Mouse (Mus musculus) lung, embryonic 15.5 days (tissue): ENCODE data around the gene Cnih3. TPM values are rescaled to one million over a fixed set of nuclear protein-coding genes. Genes with fewer than 3 reads are reported as not detected.
A peak's percentile ranks its signal among the peaks of the same experiment; 100 is the strongest.

ENCODE experiments used
- ATAC-seq: fragments of 200-750 bp; cut with Nextera tagmentation; 2 replicates; pipeline ENCODE4 v1.8.0; 2017; ENCODE audit warnings: moderate number of reproducible peaks, borderline replicate concordance; ENCODE audit not compliant: low FRiP score, low TSS enrichment; ENCODE audit errors: extremely low read depth
- H3K27ac ChIP-seq: fragments of 300-500 bp; sonication (generic); 2 replicates; pipeline ENCODE4 v1.5.1; 2015; ENCODE audit warnings: moderate library complexity, mild to moderate bottlenecking, inconsistent platforms
- H3K27me3 ChIP-seq: fragments of 300-500 bp; sonication (generic); 2 replicates; pipeline ENCODE4 v1.6.1; 2015; ENCODE audit warnings: inconsistent platforms
- H3K36me3 ChIP-seq: fragments of 300-500 bp; sonication (generic); 2 replicates; pipeline ENCODE4 v1.6.1; 2015; ENCODE audit warnings: inconsistent platforms
- H3K4me1 ChIP-seq: fragments of 300-500 bp; sonication (generic); 2 replicates; pipeline ENCODE4 v1.6.1; 2015; ENCODE audit warnings: inconsistent platforms
- H3K4me2 ChIP-seq: fragments of 300-500 bp; sonication (generic); 2 replicates; pipeline ENCODE4 v1.6.1; 2015; ENCODE audit warnings: inconsistent platforms, mild to moderate bottlenecking, moderate library complexity
- H3K4me3 ChIP-seq: fragments of 300-500 bp; sonication (generic); 2 replicates; pipeline ENCODE4 v1.5.1; 2015; ENCODE audit warnings: mild to moderate bottlenecking, inconsistent platforms
- H3K9ac ChIP-seq: fragments of 300-500 bp; sonication (generic); 2 replicates; pipeline ENCODE4 v1.6.1; 2015; ENCODE audit warnings: inconsistent platforms
- H3K9me3 ChIP-seq: fragments of 300-500 bp; sonication (generic); 2 replicates; pipeline ENCODE4 v1.6.1; 2016; ENCODE audit warnings: inconsistent platforms
- WGBS: fragments of 180-500 bp; shearing (Covaris S2); methylation state at CpG from one replicate; pipeline ENCODE4 v1.1.7; 2015; 5-methylcytosine and 5-hydroxymethylcytosine counted together
- polyA plus RNA-seq: library from polyadenylated mRNA; unstranded; fragments of >200 nt; fragmentation: Nextera tagmentation; extraction: Ambion mirVana; gene quantifications from 2 replicates; pipeline ENCODE4 v1.2.1, GENCODE M21; 2015

The Cnih3 gene
- polyA plus RNA-seq = 0.18 and 0.27 TPM in 2 replicates

DNA sequence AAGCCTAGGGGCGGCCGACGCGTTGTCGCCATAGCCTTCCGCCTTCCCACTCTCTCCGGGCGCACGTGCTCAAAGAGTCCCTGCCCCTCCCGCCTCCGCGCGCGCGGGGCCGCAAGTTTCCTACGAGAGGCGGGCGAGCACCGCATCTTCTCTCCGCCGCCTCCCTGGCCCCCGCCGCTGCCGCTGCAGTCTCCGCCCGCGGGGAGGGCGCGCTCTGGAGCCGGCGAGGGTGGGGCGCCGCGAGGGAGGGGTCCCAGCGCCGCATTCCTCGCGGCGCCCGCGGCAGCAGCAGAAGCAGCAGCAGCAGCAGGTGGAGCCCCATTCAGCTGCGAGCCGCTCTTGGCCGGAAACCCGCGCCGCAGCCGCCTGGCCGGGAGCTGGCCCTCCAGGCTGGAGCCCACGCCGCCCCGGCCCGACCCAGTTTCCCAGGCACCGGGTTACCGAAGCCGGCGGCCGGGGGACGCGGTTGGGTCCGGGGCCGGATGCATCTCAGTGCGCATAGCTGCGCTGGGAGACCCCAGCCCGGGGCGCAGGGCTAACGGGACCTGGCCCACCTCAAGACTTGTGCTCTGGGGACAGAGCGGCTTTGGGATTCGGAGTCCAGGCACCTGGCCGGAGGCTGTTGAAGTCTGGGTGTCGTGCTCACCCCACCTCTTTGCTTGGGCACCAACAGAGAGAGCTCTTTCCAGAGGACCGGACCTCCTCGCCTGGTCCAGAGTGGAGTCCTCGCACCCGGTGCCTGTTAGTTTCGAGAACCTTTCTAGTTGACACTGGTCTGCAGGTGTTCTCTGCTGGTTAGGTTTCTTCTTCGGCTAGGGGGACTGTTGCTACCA lies at the start of gene Cnih3:
Cnih3 (plus strand) TSS at position 262 of the 833 bp plus-strand sequence.
- peaks cover 59% of the 10 kb centered on the region for H3K27me3 ChIP-seq
- H3K4me3 ChIP-seq = peak within 1 kb of the TSS; percentile 52
- WGBS = under 1% methylated on average over 75 of the region's 78 CpGs

DNA sequence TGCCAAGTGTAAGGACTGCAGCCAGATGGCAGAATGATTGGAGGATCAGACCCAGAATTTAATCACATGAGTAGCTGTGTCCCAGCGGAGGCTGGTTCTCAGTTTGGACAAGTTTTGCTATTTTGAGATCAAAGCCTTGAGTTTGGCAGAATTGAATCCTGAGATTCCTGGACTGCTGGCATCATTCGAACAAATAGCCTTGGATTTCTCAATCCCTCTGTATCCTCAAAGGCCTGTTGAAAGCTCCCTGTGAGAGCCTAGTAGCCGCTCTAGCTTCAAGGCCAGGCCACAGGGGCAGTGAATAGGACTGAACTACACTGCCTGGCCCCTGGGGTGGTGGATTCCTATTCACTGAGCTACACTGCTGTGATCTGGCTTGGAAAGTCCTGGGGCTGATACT lies 44.4 kb upstream of the Cnih3 start:
- Histone ChIP-seq H3K27me3 (no peaks in the 10 kb centered on the region), H3K36me3 (no peaks in the 10 kb centered on the region), H3K4me2 (no peak overlapping the region), H3K27ac (no peak overlapping the region), H3K9ac (no peak overlapping the region), H3K9me3 (no peaks in the 10 kb centered on the region), H3K4me3 (no peak overlapping the region), H3K4me1 (no peaks in the 10 kb centered on the region)
- ATAC-seq = no peak
- 73% methylated on average over 3 of the region's 3 CpGs for WGBS

More for the DNA sequence above, at the start of gene Cnih3:
- no peak within 1 kb of the TSS for H3K27ac ChIP-seq
- peak within 1 kb of the TSS; percentile 57 for H3K9ac ChIP-seq
- H3K9me3 ChIP-seq = no peaks in the 10 kb centered on the region
- ATAC-seq = peak; percentile 75
- H3K4me2 ChIP-seq = peak within 1 kb of the TSS; percentile 99
- H3K4me1 ChIP-seq = peaks cover 24% of the 10 kb centered on the region
- H3K36me3 ChIP-seq = no peaks in the 10 kb centered on the region

DNA sequence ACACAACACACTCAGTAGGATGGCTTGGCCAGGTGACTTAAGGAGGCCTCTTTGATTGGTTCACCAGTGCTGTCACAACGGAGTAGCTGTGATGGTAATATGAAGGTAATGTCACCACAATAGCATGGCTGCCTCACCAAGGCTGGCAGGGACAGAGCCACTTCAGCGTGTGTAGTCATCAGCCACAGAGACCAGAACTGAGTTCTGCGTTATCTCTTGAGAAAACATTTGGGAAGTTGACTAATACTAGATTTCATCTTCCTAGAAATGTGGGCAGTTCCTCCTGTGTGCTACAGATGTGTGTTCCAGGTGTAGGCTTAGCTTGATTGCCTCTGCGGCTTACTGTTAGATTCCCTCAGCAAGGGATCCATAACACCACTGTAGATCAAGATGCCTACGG lies 41.7 kb upstream of the Cnih3 start:
- Histone ChIP-seq H3K36me3 (no peaks in the 10 kb centered on the region), H3K9me3 (no peaks in the 10 kb centered on the region), H3K4me3 (no peak overlapping the region), H3K27me3 (no peaks in the 10 kb centered on the region), H3K4me2 (no peak overlapping the region), H3K27ac (no peak overlapping the region), H3K4me1 (no peaks in the 10 kb centered on the region), H3K9ac (no peak overlapping the region)
- WGBS = 86% methylated on average over 5 of the region's 5 CpGs
- no peak for ATAC-seq

DNA sequence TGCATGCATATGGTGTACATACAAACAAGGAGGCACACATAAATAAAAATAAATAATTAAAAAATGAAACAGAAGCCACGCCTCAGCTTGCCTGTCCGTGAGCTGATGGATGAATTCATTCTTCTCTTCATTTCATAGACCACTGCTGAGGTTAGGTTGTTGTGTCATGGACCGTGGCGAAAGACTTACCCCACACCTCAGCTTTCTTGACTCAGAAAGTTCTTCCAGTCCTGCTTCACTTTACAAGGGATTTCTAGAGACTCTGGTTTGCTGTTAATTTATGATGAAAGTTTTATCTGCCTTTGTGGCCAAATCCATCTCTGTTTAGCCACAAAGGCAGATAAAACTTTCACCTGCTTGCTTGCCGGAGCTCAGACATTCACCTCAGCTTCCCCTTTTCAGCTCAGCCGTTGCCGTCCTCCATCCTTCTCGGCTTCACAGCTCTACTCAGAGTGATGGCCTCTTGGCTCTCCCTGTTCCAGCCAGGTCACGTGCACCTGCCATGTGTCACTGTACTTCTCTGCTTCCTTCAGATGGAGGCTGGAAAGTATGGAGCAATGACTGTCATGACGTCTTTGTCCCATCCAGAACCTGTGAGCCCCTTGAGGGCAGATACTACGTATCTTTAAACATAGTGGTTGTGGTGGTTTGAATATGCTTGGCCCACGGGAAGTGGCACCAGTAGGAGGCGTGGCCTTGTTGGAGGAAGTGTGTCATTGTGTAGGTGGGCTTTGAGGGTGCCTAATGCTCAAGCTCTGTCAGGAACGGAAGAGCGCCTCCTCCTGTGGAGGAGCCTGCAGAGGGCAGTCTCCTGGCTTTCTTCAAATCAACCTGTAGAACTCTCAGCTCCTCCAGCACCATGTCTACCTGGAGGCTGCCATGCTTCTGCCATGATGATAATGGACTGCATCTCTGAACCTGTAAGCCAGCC lies 40.0 kb upstream of the Cnih3 start:
- no peak for ATAC-seq
- Histone ChIP-seq H3K27ac (no peak overlapping the region), H3K27me3 (no peaks in the 10 kb centered on the region), H3K36me3 (no peaks in the 10 kb centered on the region), H3K9me3 (no peaks in the 10 kb centered on the region), H3K4me3 (no peak overlapping the region), H3K4me2 (no peak overlapping the region), H3K4me1 (no peaks in the 10 kb centered on the region), H3K9ac (no peak overlapping the region)
- 91% methylated on average over 15 of the region's 15 CpGs for WGBS

DNA sequence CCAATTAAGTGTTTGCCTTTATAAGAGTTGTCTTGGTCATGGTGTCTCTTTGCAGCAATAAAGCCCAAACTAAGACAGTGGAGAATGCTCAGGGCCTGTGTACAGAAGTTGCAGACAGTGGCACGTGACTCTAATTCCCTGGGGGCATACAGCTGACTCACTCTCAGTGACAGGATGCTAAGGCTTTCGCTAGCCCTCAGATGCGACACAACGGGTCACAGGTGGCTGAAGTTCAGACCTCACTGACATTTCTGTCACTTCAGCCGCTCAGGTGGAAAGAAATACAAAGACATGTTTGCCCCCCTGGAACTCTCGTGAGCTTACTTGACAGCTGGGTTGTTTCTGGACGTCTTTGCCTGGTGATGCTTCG lies 39.4 kb upstream of the Cnih3 start:
- Histone ChIP-seq H3K4me3 (no peak overlapping the region), H3K9me3 (no peaks in the 10 kb centered on the region), H3K9ac (no peak overlapping the region), H3K4me1 (no peaks in the 10 kb centered on the region), H3K36me3 (no peaks in the 10 kb centered on the region), H3K27me3 (no peaks in the 10 kb centered on the region), H3K4me2 (no peak overlapping the region), H3K27ac (no peak overlapping the region)
- no peak for ATAC-seq
- WGBS = 80% methylated on average over 8 of the region's 8 CpGs

DNA sequence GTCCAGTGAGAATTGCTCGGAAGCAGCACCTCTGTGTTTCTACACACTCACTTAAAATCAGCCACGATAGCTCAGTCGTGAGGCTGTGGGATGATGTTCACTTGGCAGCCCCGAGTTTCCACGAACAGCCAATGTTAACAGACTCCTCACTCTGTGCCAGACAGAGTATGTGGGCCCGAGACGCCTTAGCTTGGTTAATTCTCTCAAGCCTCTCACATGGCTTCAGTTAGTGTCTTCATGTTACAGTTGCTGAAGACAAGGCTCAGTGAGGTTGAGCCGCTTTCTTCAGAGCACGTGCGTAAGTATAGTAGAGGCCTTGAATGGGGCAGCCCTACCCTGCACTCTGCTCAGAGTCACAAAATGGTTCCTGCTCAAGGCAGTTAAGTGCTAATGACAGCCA lies 38.1 kb upstream of the Cnih3 start:
- no peak overlapping the region for H3K4me2 ChIP-seq
- no peak overlapping the region for H3K27ac ChIP-seq
- H3K27me3 ChIP-seq = no peaks in the 10 kb centered on the region
- WGBS = 69% methylated on average over 10 of the region's 10 CpGs
- ATAC-seq = no peak
- no peaks in the 10 kb centered on the region for H3K9me3 ChIP-seq
- H3K4me3 ChIP-seq = no peak overlapping the region
- no peak overlapping the region for H3K9ac ChIP-seq
- no peaks in the 10 kb centered on the region for H3K4me1 ChIP-seq
- no peaks in the 10 kb centered on the region for H3K36me3 ChIP-seq

DNA sequence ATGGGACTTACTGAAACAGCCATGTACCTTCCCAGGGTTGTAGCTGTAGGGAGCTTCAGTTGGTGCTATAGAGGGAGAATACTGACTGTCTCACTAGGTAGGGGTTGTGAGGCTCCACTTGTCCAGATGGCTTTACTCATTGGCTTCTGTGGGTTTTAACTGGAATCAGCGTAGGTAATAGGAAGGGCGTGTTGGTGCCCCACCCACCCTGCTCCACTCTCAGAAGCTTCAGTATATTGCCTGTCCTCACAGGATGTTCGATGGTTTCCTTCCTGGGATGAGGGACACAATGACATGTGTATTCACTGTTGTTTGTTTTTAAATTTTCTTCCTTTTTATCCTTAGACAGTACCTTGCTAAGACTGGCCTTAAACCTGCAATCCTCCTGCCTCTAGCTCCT lies 37.1 kb upstream of the Cnih3 start:
- no peaks in the 10 kb centered on the region for H3K27me3 ChIP-seq
- no peaks in the 10 kb centered on the region for H3K4me1 ChIP-seq
- no peak overlapping the region for H3K27ac ChIP-seq
- 64% methylated on average over 3 of the region's 3 CpGs for WGBS
- no peaks in the 10 kb centered on the region for H3K36me3 ChIP-seq
- H3K4me2 ChIP-seq = no peak overlapping the region
- no peak overlapping the region for H3K9ac ChIP-seq
- ATAC-seq = no peak
- no peak overlapping the region for H3K4me3 ChIP-seq
- H3K9me3 ChIP-seq = no peaks in the 10 kb centered on the region

DNA sequence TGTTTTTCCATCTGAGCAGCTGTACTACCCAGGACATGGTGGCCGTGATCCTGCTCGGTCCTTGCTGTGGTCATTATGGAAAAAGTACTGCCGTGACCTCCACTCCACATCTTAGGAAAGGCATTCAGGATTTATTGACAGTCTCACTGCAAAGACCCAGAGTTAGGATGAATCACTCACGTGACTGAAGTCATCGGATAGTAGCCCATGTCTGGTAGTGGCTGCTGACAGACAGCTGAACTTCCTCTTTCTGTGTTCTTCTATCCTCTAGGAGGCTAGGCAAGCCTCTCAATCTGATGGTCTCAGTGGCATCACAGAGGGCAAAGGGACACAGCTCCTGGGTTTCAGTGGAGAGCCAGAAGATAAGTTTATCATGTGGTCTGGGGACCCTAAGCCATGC lies 35.9 kb upstream of the Cnih3 start:
- no peak for ATAC-seq
- H3K9me3 ChIP-seq = no peaks in the 10 kb centered on the region
- no peaks in the 10 kb centered on the region for H3K36me3 ChIP-seq
- H3K27ac ChIP-seq = no peak overlapping the region
- no peak overlapping the region for H3K4me3 ChIP-seq
- H3K27me3 ChIP-seq = no peaks in the 10 kb centered on the region
- WGBS = 66% methylated on average over 5 of the region's 5 CpGs
- no peak overlapping the region for H3K4me2 ChIP-seq
- H3K9ac ChIP-seq = no peak overlapping the region
- no peaks in the 10 kb centered on the region for H3K4me1 ChIP-seq

DNA sequence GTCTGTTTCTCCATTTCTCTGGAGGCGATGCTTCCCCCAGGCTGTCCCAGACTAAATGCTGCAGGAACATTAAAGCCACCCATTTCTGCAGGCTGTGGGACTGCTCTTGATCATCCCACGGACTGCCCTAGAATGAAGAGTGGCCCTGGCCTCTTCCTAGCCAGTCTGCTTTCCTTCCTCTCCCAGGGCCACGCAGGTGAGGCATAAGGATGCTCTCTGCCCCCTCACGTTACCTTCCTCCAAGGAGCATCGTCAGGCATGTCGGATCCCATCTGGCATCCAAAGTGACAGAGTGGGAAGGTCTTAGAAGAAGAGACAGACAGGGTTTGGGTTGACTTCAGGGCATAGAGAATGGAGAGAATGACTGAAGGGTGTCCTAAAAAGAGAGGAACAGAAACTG lies 33.0 kb upstream of the Cnih3 start:
- Histone ChIP-seq H3K4me2 (no peak overlapping the region), H3K9ac (no peak overlapping the region), H3K36me3 (no peaks in the 10 kb centered on the region), H3K4me3 (no peak overlapping the region), H3K9me3 (no peaks in the 10 kb centered on the region), H3K27me3 (no peaks in the 10 kb centered on the region), H3K27ac (no peak overlapping the region), H3K4me1 (no peaks in the 10 kb centered on the region)
- 75% methylated on average over 6 of the region's 6 CpGs for WGBS
- ATAC-seq = no peak

DNA sequence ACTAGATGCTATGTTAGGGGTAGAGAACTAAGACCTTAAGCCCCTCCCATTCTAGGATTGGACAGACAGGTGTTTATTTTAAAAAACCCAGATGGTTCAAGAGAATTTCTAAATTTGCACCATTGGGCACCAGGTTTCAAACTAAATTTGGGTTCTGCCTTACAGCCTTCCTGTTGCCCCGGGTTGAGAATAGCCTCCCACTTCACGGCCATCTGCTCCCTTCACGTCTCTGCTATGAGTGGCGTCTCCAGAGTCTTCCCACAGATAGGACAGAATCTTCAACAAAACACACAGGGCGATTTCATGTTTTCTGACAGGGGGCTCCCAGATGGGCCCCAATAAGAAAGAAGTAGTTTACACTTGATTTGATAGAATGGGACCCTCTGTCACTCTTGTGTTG lies 31.3 kb upstream of the Cnih3 start:
- WGBS = 88% methylated on average over 5 of the region's 5 CpGs
- Histone ChIP-seq H3K9ac (no peak overlapping the region), H3K4me1 (no peaks in the 10 kb centered on the region), H3K27me3 (no peaks in the 10 kb centered on the region), H3K27ac (no peak overlapping the region), H3K4me2 (no peak overlapping the region), H3K4me3 (no peak overlapping the region), H3K36me3 (no peaks in the 10 kb centered on the region), H3K9me3 (no peaks in the 10 kb centered on the region)
- no peak for ATAC-seq

DNA sequence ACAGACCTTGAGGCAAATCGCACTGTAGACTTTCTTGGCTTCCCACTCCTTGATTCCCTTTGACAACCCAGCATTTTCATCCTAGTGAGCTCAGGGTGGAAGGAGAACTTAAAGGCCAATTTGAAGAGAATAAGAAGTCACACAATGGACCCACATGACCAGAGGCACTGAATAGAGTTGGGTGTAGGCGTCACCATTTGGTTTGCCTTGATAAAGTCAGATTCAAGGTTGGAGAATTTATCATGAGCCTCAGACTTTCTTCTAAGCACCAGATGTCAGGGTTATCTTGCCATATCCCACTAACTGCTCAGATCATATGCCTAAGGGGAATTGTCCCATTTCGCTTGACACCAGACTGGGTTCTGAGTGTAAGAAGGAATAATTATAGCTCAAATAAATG lies 29.3 kb upstream of the Cnih3 start:
- Histone ChIP-seq H3K4me3 (no peak overlapping the region), H3K9ac (no peak overlapping the region), H3K4me1 (no peaks in the 10 kb centered on the region), H3K27ac (no peak overlapping the region), H3K27me3 (no peaks in the 10 kb centered on the region), H3K9me3 (no peaks in the 10 kb centered on the region), H3K4me2 (no peak overlapping the region), H3K36me3 (no peaks in the 10 kb centered on the region)
- ATAC-seq = no peak
- WGBS = 84% methylated on average over 3 of the region's 3 CpGs

DNA sequence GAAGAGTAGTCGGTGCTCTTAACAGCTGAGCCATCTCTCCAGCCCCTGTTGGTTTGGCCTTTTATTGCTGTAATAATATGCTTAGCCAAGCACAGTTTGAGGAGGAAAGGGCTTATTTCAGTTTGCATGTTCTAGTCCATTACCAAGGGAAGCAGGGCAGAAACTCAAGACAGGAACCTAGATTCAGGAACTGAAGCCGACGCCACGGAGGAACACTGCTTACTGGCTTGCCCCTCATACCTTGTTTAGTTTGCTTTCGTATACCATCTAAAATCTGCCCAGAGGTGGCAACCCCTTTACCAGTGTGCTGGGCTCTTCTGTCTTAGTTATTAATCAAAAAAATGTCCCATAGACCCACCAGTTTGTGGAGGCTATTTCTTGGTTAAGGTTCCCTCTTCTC lies 25.3 kb upstream of the Cnih3 start:
- H3K4me3 ChIP-seq = no peak overlapping the region
- H3K9ac ChIP-seq = no peak overlapping the region
- ATAC-seq = no peak
- 87% methylated on average over 5 of the region's 5 CpGs for WGBS
- no peak overlapping the region for H3K27ac ChIP-seq
- H3K36me3 ChIP-seq = no peaks in the 10 kb centered on the region
- H3K4me2 ChIP-seq = no peak overlapping the region
- H3K9me3 ChIP-seq = no peaks in the 10 kb centered on the region
- H3K4me1 ChIP-seq = no peaks in the 10 kb centered on the region
- H3K27me3 ChIP-seq = no peaks in the 10 kb centered on the region
